Mouse (Mus musculus): Measurements from ENCODE around the gene Rptor.

DNA sequence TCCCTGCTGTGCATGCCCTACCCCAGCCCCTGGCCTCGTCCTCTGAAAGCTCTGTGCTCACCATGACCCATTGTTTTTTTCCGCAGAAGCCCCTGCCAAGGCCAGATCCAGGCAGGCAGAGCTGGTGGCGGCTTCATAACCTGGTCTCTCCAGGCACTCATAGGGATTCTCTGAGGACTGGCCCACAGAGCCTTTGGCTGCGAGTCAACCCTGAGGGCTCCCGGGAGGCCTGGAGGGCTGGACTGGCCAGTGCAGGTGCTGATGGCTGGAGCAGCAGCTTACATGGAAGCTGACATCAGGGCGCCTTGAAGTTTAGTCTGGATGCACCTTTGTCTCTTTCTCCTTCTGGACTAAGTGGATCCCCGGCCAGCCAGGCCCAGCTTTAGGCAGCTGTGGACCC is 315.8 kb downstream of the Rptor start:
- TF ChIP-seq CTCF (IDR thresholded peaks at IDR 0.05; ENCODE audit: extremely low read depth, insufficient read depth, low read length) (no peak), POLR2A (IDR thresholded peaks at IDR 0.05; ENCODE audit: extremely low read depth, insufficient read depth, low read length) (no peak)
